Mouse (Mus musculus) kidney, adult 2 months (tissue): Measurements from ENCODE around the gene Olfr508.

Experiments
- CTCF ChIP-seq: fragments of 200-500 bp; conservative IDR thresholded peaks from 2 replicates; pipeline ENCODE4 v1.5.1; 2011; ENCODE audit warnings: low read depth, mild to moderate bottlenecking, control low read depth, low read length, moderate library complexity, mixed read lengths; ENCODE audit not compliant: insufficient read depth, insufficient read length
- POLR2A ChIP-seq: fragments of 200-500 bp; IDR thresholded peaks from one replicate; pipeline ENCODE4 v1.6.1; 2011; ENCODE audit warnings: low read depth, low read length, control low read depth

DNA sequence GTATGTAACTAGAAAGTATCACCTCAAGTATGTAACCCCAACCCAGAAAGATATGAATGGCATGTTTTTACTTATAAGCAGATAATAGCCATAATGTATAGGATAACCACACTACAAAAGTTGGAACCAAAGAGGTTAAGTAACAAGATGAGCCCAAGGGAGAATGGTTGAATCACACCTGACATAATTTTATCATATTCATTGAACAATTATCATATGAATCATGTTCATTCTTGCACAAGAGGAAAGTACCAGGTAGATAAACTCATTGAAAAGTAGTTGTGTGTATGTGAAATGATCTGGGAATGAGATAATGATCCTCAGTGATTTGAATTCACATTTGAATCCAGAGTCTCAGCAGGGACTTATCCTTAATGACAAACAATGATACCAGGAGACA, 19.3 kb upstream of the Olfr508 start, which contains the start of gene Olfr506:
- TF ChIP-seq POLR2A (no peak), CTCF (no peak)
